Comparison of ENCODE assay signal across 12 mouse cellular contexts in genomic region chr10:44325551-44326500, GRCm38 (mm10). TPM values are rescaled to one million over a fixed set of nuclear protein-coding genes. Genes with fewer than 3 reads are reported as not detected.
DNase-seq lines count a peak whose midpoint lies in the region; ATAC-seq and TF ChIP-seq lines count a peak whose summit lies in the region.
"Had no signal": no experiment of that assay in that cellular context is flagged by ENCODE, and none has a peak within 500 bp of the region (broad histone marks: within the 10 kb centered on the region; RNA-seq: fewer than 3 reads in every experiment).

No protein-coding gene starts in this region.

- no peak overlapping the region for H3K27ac ChIP-seq in neural tube, embryonic 12.5 days
- H3K27ac ChIP-seq in neural tube, embryonic 15.5 days (replicated peaks) = no peak overlapping the region
- H3K27ac ChIP-seq in kidney, postnatal 0 days = no peak overlapping the region
- H3K27ac ChIP-seq: hindbrain, embryonic 13.5 days; limb, embryonic 13.5 days had no signal

- ATAC-seq in neural tube, embryonic 12.5 days (ENCODE audit: low FRiP score, low read depth) = peak; percentile 50; the same call in 1 of the 2 replicates
- no peak for ATAC-seq in neural tube, embryonic 15.5 days (ENCODE audit: low FRiP score)
- ATAC-seq in kidney, postnatal 0 days (replicated peaks; ENCODE audit: low FRiP score, low read depth) = peak; percentile 80

- H3K9ac ChIP-seq in neural tube, embryonic 12.5 days = no peak overlapping the region
- no peak overlapping the region for H3K9ac ChIP-seq in neural tube, embryonic 15.5 days (replicated peaks)
- H3K9ac ChIP-seq in kidney, postnatal 0 days (ENCODE audit: low read depth, low read length) = no peak overlapping the region
- H3K9ac ChIP-seq: hindbrain, embryonic 13.5 days; limb, embryonic 13.5 days had no signal

- no peak overlapping the region for H3K4me3 ChIP-seq in neural tube, embryonic 12.5 days
- no peak overlapping the region for H3K4me3 ChIP-seq in neural tube, embryonic 15.5 days (replicated peaks)
- H3K4me3 ChIP-seq in kidney, postnatal 0 days (replicated peaks; ENCODE audit: low read depth, low read length) = no peak overlapping the region
- H3K4me3 ChIP-seq: hindbrain, embryonic 13.5 days; limb, embryonic 13.5 days had no signal

- peak; percentile 13 for DNase-seq in gastrocnemius, postnatal 14 days
- DNase-seq in gastrocnemius, adult 8-10 months (ENCODE audit: low spot score in 2 of 2) = no peak
- no peak for DNase-seq in kidney, postnatal 0 days (ENCODE audit: low spot score)
- DNase-seq in yolk sac, embryonic 10.5 days (ENCODE audit: low spot score) = peak; percentile 27
- no peak for DNase-seq in heart, postnatal 10 days
- no peak for DNase-seq in right cerebral cortex, postnatal 10 days (ENCODE audit: low spot score in 2 of 2)
- DNase-seq: cerebellum, postnatal 36 days; thymus, postnatal 25 days had no signal

- no peak overlapping the region for H3K4me2 ChIP-seq in neural tube, embryonic 12.5 days (replicated peaks)
- no peak overlapping the region for H3K4me2 ChIP-seq in neural tube, embryonic 15.5 days
- no peak overlapping the region for H3K4me2 ChIP-seq in kidney, postnatal 0 days (ENCODE audit: low read length)
- H3K4me2 ChIP-seq: hindbrain, embryonic 13.5 days; limb, embryonic 13.5 days had no signal

- WGBS in neural tube, embryonic 12.5 days = 72% methylated on average over 13 of the region's 13 CpGs
- 66% methylated on average over 13 of the region's 13 CpGs for WGBS in neural tube, embryonic 15.5 days
- WGBS in kidney, postnatal 0 days = 59% methylated on average over 13 of the region's 13 CpGs

- H3K4me1 ChIP-seq in neural tube, embryonic 12.5 days = no peaks in the 10 kb centered on the region; the same call in 1 of the 2 replicates
- H3K4me1 ChIP-seq in neural tube, embryonic 15.5 days = no peaks in the 10 kb centered on the region
- H3K4me1 ChIP-seq in kidney, postnatal 0 days (replicated peaks; ENCODE audit: insufficient read depth, low read length) = 0 out of 2 replicates have a peak, but pooled peaks cover 5% of the 10 kb centered on the region

- H3K36me3 ChIP-seq in neural tube, embryonic 12.5 days = no peaks in the 10 kb centered on the region; the same call in 1 of the 2 replicates
- H3K36me3 ChIP-seq in neural tube, embryonic 15.5 days = peaks cover 6% of the 10 kb centered on the region; the same call in 1 of the 2 replicates
- peaks cover 4% of the 10 kb centered on the region; the same call in 1 of the 2 replicates for H3K36me3 ChIP-seq in kidney, postnatal 0 days (ENCODE audit: insufficient read depth, low read length)

- no peaks in the 10 kb centered on the region for H3K27me3 ChIP-seq in neural tube, embryonic 12.5 days (replicated peaks)
- no peaks in the 10 kb centered on the region for H3K27me3 ChIP-seq in neural tube, embryonic 15.5 days (replicated peaks)
- no peaks in the 10 kb centered on the region for H3K27me3 ChIP-seq in kidney, postnatal 0 days (ENCODE audit: insufficient read depth, low read length)
- H3K27me3 ChIP-seq: hindbrain, embryonic 13.5 days; limb, embryonic 13.5 days had no signal

- intact Hi-C loops in gastrocnemius, postnatal 14 days (cut with DNase I; ENCODE audit: low total_unique reads) = no loop called here
- intact Hi-C loops in heart, postnatal 10 days (cut with DNase I) = loop anchor here (5.0 to 10.0 kb wide), 2 partner anchors 439 to 721 kb away; no protein-coding TSS in a partner anchor

- TF ChIP-seq CTCF in kidney, postnatal 0 days (IDR thresholded peaks at IDR 0.05; ENCODE audit: low read depth) = no peak

- no peaks in the 10 kb centered on the region for H3K9me3 ChIP-seq in neural tube, embryonic 12.5 days
- H3K9me3 ChIP-seq in neural tube, embryonic 15.5 days (replicated peaks) = no peaks in the 10 kb centered on the region
- H3K9me3 ChIP-seq in kidney, postnatal 0 days (replicated peaks; ENCODE audit: low read length) = no peaks in the 10 kb centered on the region
- H3K9me3 ChIP-seq: hindbrain, embryonic 13.5 days; limb, embryonic 13.5 days had no signal

RNA-seq across cellular contexts. Expression of gene Atg5, which starts 57.7 kb away (rescaled TPM):
- total RNA-seq in gastrocnemius, postnatal 14 days (2021) = 10 to 100 TPM in 1 of 2 experiments, 1 to 10 TPM in 1; 9.2 to 10.6 TPM
- total RNA-seq in gastrocnemius, adult 8-10 months (2022) = 10 to 100 TPM in 3 of 4 experiments, 1 to 10 TPM in 1; 8.8 to 13.3 (median 11.4) TPM
- 48.2 and 50.8 TPM in 2 replicates for polyA plus RNA-seq in neural tube, embryonic 12.5 days (2016; fragmentation: Nextera tagmentation; extraction: Ambion mirVana)
- polyA plus RNA-seq in neural tube, embryonic 15.5 days (2015; fragmentation: Nextera tagmentation; extraction: Ambion mirVana) = 46.6 and 47.3 TPM in 2 replicates
- polyA plus RNA-seq in kidney, postnatal 0 days (2015; fragmentation: Nextera tagmentation; extraction: Ambion mirVana) = 51.4 and 56.6 TPM in 2 replicates
- 10 to 100 TPM; 16.9 to 20.5 TPM for total RNA-seq in heart, postnatal 10 days (2021)

Comparison
In these comparisons a context has a peak if more than half of its experiments do, and no peak if none do; other contexts are left out.
1. DNase-seq: peak in gastrocnemius, postnatal 14 days (single experiment) and yolk sac, embryonic 10.5 days (single experiment); none in gastrocnemius, adult 8-10 months (0 of 2), kidney, postnatal 0 days (single experiment), heart, postnatal 10 days (0 of 2) and right cerebral cortex, postnatal 10 days (0 of 2).